Mouse (Mus musculus) brain, adult 10 weeks (tissue): ENCODE measurements around the gene 3110018I06Rik. TPM values are rescaled to one million over a fixed set of nuclear protein-coding genes. Genes with fewer than 3 reads are reported as not detected.

Source experiments
- polyA plus RNA-seq: library from polyadenylated mRNA; stranded (reverse); fragments of 350-450 nt; fragmentation: Illumina TruSeq; extraction: RNeasy Lipid Tissue Mini Kit (QIAGEN cat#74804); gene quantifications from one replicate; pipeline ENCODE4 v1.2.3, GENCODE M21; 2015; ENCODE audit warnings: low read depth, low replicate concordance

3110018I06Rik gene
- not detected for polyA plus RNA-seq

DNA sequence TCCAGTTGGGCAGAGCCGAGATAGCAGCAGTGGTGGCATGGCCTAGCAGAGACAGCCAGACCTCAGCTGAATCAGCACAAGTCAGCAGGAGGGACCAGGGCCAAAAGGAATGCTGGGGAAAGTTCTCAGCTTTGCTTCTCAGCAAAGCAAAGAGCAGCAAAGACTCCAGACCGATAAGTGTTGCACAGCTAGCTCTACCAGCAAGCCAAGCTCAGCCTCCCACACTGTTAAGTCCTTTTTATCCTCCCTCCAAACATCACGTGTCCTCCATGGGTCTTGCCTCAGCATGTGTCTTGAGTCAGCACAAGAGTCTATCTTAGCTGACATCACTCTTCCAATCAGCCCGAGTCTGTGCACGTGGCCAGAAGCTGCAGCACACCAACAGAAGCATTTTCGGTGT is at the start of gene 3110018I06Rik:
TSS of gene 3110018I06Rik (plus strand) at position 262 of the 400 bp plus-strand sequence.

